ENCODE assay signal across 9 mouse cellular contexts in genomic region chr7:145110657-145111251, GRCm38 (mm10).
DNase-seq lines count a peak whose midpoint lies in the region; ATAC-seq lines count a peak whose summit lies in the region.
"Had no signal": no experiment of that assay in that cellular context is flagged by ENCODE, and none has a peak within 500 bp of the region (broad histone marks: within the 10 kb centered on the region; RNA-seq: fewer than 3 reads in every experiment).

No protein-coding gene starts in this region.

- H3K4me2 ChIP-seq in forebrain, embryonic 11.5 days (ENCODE audit: low read depth, low read length, severe bottlenecking), result no peak overlapping the region
- peak overlapping the region; percentile 51 for H3K4me2 ChIP-seq in liver, embryonic 13.5 days
- no peak overlapping the region for H3K4me2 ChIP-seq in neural tube, embryonic 14.5 days (ENCODE audit: low read depth, low read length)
- H3K4me2 ChIP-seq: midbrain, embryonic 12.5 days had no signal

- 55% methylated on average over 10 of the region's 10 CpGs for WGBS in forebrain, embryonic 10.5 days
- 52% methylated on average over 10 of the region's 10 CpGs for WGBS in forebrain, embryonic 11.5 days
- 15% methylated on average over 10 of the region's 10 CpGs for WGBS in liver, embryonic 13.5 days (ENCODE audit: insufficient replicate concordance)
- WGBS in neural tube, embryonic 14.5 days, result 43% methylated on average over 10 of the region's 10 CpGs

- intact Hi-C loops in gastrocnemius, postnatal 14 days (cut with DNase I; ENCODE audit: low total_unique reads), result no loop called here

- H3K27me3 ChIP-seq in forebrain, embryonic 10.5 days (ENCODE audit: poor library complexity, severe bottlenecking), result peaks cover 8% of the 10 kb centered on the region; the same call in 1 of the 2 replicates
- H3K27me3 ChIP-seq in forebrain, embryonic 11.5 days (ENCODE audit: control insufficient read depth, insufficient read depth, low read length), result no peaks in the 10 kb centered on the region
- no peaks in the 10 kb centered on the region for H3K27me3 ChIP-seq in liver, embryonic 13.5 days
- H3K27me3 ChIP-seq in neural tube, embryonic 14.5 days (ENCODE audit: control insufficient read depth, insufficient read depth, low read length), result no peaks in the 10 kb centered on the region
- H3K27me3 ChIP-seq: midbrain, embryonic 12.5 days had no signal

- no peak overlapping the region for H3K9ac ChIP-seq in forebrain, embryonic 11.5 days (ENCODE audit: low read length)
- no peak overlapping the region for H3K9ac ChIP-seq in liver, embryonic 13.5 days
- H3K9ac ChIP-seq in neural tube, embryonic 14.5 days (replicated peaks; ENCODE audit: low read depth, low read length), result no peak overlapping the region
- H3K9ac ChIP-seq: midbrain, embryonic 12.5 days had no signal

- H3K4me1 ChIP-seq in forebrain, embryonic 10.5 days, result peaks cover 31% of the 10 kb centered on the region
- H3K4me1 ChIP-seq in forebrain, embryonic 11.5 days (replicated peaks; ENCODE audit: control insufficient read depth, insufficient read depth, low read length), result 0 out of 2 replicates have a peak, but pooled peaks cover 7% of the 10 kb centered on the region
- peaks cover 34% of the 10 kb centered on the region for H3K4me1 ChIP-seq in liver, embryonic 13.5 days (replicated peaks)
- H3K4me1 ChIP-seq in neural tube, embryonic 14.5 days (ENCODE audit: control insufficient read depth, insufficient read depth, low read length), result no peaks in the 10 kb centered on the region

- peak; percentile 17 for DNase-seq in forebrain, embryonic 10.5 days (ENCODE audit: extremely low spot score, low spot score)
- DNase-seq in forebrain, embryonic 11.5 days (ENCODE audit: low spot score), result no peak
- DNase-seq in adrenal gland, postnatal 10 days, result peak; percentile 80
- DNase-seq in gastrocnemius, postnatal 14 days, result peak; percentile 64
- peak; percentile 58 for DNase-seq in induced T-regulatory cell, adult 2 months (ENCODE audit: low read depth)
- no peak for DNase-seq in liver, embryonic 13.5 days
- no peak for DNase-seq in retina, embryonic 14.5 days (ENCODE audit: low spot score)

- no peak for ATAC-seq in forebrain, embryonic 11.5 days (replicated peaks; ENCODE audit: low FRiP score)
- no peak for ATAC-seq in liver, embryonic 13.5 days (ENCODE audit: low read depth)
- ATAC-seq in neural tube, embryonic 14.5 days (ENCODE audit: low read depth), result no peak

- H3K4me3 ChIP-seq in forebrain, embryonic 10.5 days, result 0 out of 2 replicates have a peak overlapping the region, but pooled peaks have one; percentile 5
- H3K4me3 ChIP-seq in forebrain, embryonic 11.5 days (ENCODE audit: low read depth, low read length), result no peak overlapping the region
- H3K4me3 ChIP-seq in liver, embryonic 13.5 days (replicated peaks), result peak overlapping the region; percentile 12; the same call in 1 of the 2 replicates
- H3K4me3 ChIP-seq in neural tube, embryonic 14.5 days (ENCODE audit: low read depth, low read length), result no peak overlapping the region
- H3K4me3 ChIP-seq: midbrain, embryonic 12.5 days had no signal

- no peaks in the 10 kb centered on the region for H3K36me3 ChIP-seq in forebrain, embryonic 10.5 days (replicated peaks)
- H3K36me3 ChIP-seq in forebrain, embryonic 11.5 days (ENCODE audit: control insufficient read depth, insufficient read depth, low read length), result no peaks in the 10 kb centered on the region
- H3K36me3 ChIP-seq in liver, embryonic 13.5 days, result no peaks in the 10 kb centered on the region
- H3K36me3 ChIP-seq in neural tube, embryonic 14.5 days (ENCODE audit: control insufficient read depth, insufficient read depth, low read length), result no peaks in the 10 kb centered on the region
- H3K36me3 ChIP-seq: midbrain, embryonic 12.5 days had no signal

- H3K9me3 ChIP-seq in forebrain, embryonic 10.5 days, result no peaks in the 10 kb centered on the region
- no peaks in the 10 kb centered on the region for H3K9me3 ChIP-seq in forebrain, embryonic 11.5 days (ENCODE audit: control insufficient read depth, low read length)
- H3K9me3 ChIP-seq in liver, embryonic 13.5 days (replicated peaks), result no peaks in the 10 kb centered on the region
- H3K9me3 ChIP-seq in neural tube, embryonic 14.5 days (ENCODE audit: control insufficient read depth, low read length), result no peaks in the 10 kb centered on the region
- H3K9me3 ChIP-seq: midbrain, embryonic 12.5 days had no signal

- H3K27ac ChIP-seq in forebrain, embryonic 10.5 days, result peak overlapping the region; percentile 72
- no peak overlapping the region for H3K27ac ChIP-seq in forebrain, embryonic 11.5 days (ENCODE audit: low read depth, low read length)
- H3K27ac ChIP-seq in liver, embryonic 13.5 days, result peak overlapping the region; percentile 75
- H3K27ac ChIP-seq in neural tube, embryonic 14.5 days (ENCODE audit: low read depth, low read length), result 0 out of 2 replicates have a peak overlapping the region, but pooled peaks have one; percentile 39
- H3K27ac ChIP-seq: midbrain, embryonic 12.5 days had no signal

Comparison
In these comparisons a context has a peak if more than half of its experiments do, and no peak if none do; other contexts are left out.
1. DNase-seq: peak in forebrain, embryonic 10.5 days (single experiment), adrenal gland, postnatal 10 days (single experiment), gastrocnemius, postnatal 14 days (single experiment) and induced T-regulatory cell, adult 2 months (single experiment); none in forebrain, embryonic 11.5 days (single experiment), liver, embryonic 13.5 days (single experiment) and retina, embryonic 14.5 days (single experiment).
2. H3K4me3 ChIP-seq: peak in forebrain, embryonic 10.5 days (single experiment) and liver, embryonic 13.5 days (single experiment); none in forebrain, embryonic 11.5 days (single experiment) and neural tube, embryonic 14.5 days (single experiment).